8 mouse cellular contexts compared by ENCODE assay signal in the genomic region with DNA sequence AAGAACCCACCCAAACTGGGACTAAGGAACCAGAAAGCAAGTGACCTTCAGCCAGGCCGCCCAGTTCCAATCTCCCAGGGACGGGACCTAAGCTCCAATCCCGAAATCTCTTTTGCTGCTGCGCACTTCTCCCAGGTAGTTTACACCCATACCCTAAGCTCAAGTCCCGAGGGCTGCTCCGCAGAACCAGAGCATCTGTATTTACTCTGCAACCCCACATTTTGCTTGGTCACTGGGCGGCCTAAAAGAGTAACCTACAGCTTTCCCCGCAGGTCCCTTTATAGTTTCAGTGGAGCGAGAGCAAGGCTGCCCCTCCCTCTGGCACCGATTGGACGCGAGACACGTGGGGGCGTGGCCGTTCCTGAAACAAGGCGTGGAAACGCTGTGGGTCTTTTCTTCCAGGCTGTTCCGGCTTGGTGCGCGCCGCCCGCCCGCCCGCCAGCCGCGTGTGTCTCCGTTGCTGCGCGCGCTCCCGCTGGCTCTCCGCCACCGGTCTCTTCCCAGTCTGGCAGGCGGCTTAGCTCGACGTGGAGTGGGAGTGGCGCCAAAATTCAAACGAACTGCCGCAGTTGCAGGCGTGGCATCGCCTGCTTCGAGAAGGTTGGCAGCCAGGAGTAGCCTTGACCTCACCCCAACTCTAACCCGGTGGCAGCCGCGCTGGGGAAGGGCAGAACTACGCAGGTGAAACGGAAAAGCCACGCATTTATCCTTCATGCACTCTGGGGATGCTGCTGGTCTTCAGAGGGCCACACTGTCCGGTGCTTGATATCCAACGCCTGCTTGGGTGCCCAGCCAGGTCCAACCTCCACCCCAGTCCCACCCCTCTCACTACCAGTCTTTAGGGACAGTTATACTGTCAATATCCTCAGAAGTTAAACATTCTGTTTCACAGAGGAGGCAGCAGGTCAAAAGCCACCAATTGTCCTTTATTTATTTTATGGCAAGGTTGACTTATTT. TPM values are rescaled to one million over a fixed set of nuclear protein-coding genes. Genes with fewer than 3 reads are reported as not detected.
DNase-seq lines count a peak whose midpoint lies in the region; ATAC-seq lines count a peak whose summit lies in the region.
"Not testable (repeated sequence)": the region's sequence is repeated elsewhere in the genome, so short reads cannot be mapped to it uniquely, and the experiment has no call there.

No protein-coding gene starts in this region.

- not testable (repeated sequence) for H3K79me2 ChIP-seq in macrophage (ENCODE audit: inconsistent target)

- H3K27me3 ChIP-seq in hindbrain, embryonic 16.5 days (replicated peaks; ENCODE audit: control insufficient read depth, insufficient read depth, low read length): not testable (repeated sequence)

- WGBS in hindbrain, embryonic 16.5 days: under 1% methylated on average over 42 of the region's 50 CpGs
- WGBS in macrophage (ENCODE audit: missing documents): under 1% methylated on average over 29 of the region's 50 CpGs

- not testable (repeated sequence) for H3K9me3 ChIP-seq in hindbrain, embryonic 16.5 days (ENCODE audit: control insufficient read depth, low read length)

- H3K27ac ChIP-seq in hindbrain, embryonic 16.5 days (ENCODE audit: low read depth, low read length); macrophage: not testable (repeated sequence)

- peak overlapping the region; percentile 42 for H3K4me3 ChIP-seq in hindbrain, embryonic 16.5 days (ENCODE audit: low read length)
- peak overlapping the region; percentile 26 for H3K4me3 ChIP-seq in macrophage (ENCODE audit: inconsistent target)

- peak overlapping the region; percentile 50 for H3K9ac ChIP-seq in hindbrain, embryonic 16.5 days (ENCODE audit: low read depth, low read length)

- ATAC-seq in hindbrain, embryonic 16.5 days: peak; percentile 99

- H3K4me2 ChIP-seq in hindbrain, embryonic 16.5 days (ENCODE audit: low read length): peak overlapping the region; percentile 62

- peak; percentile 96 for DNase-seq in R1 (ENCODE audit: low read depth, low spot score)
- DNase-seq in cerebellum, postnatal 25 days: peak; percentile 99
- DNase-seq in gastrocnemius, adult 18-20 months (ENCODE audit: low spot score): peak; percentile 99
- DNase-seq in left cerebral cortex, adult 18-20 months (ENCODE audit: low spot score in 2 of 2): peak; percentile 98 to 99
- peak; percentile 99 for DNase-seq in right cerebral cortex, adult 18-20 months
- DNase-seq in urinary bladder, postnatal 10 days (ENCODE audit: low spot score): peak; percentile 97

- H3K4me1 ChIP-seq in hindbrain, embryonic 16.5 days (ENCODE audit: control insufficient read depth, insufficient read depth, low read depth, low read length): not testable (repeated sequence)

- H3K36me3 ChIP-seq in hindbrain, embryonic 16.5 days (ENCODE audit: control insufficient read depth, insufficient read depth, low read length); macrophage (ENCODE audit: inconsistent target): not testable (repeated sequence)

RNA-seq across cellular contexts. Expression of gene Trim43a, which starts 18.8 kb away (rescaled TPM):
- total RNA-seq in gastrocnemius, adult 18-20 months (2021): under 1 TPM; 0.12 to 0.30 TPM
- polyA plus RNA-seq in hindbrain, embryonic 16.5 days (2015; fragmentation: Nextera tagmentation; extraction: Ambion mirVana): 0.19 and 0.21 TPM in 2 replicates
- 1 to 10 TPM; 1.0 to 1.7 TPM for total RNA-seq in left cerebral cortex, adult 18-20 months (2021)
- not detected for total RNA-seq in macrophage (2018; cell fraction: chromatin; rRNA removed)
- total RNA-seq in macrophage (2018; cell fraction: cytosol; rRNA removed): not detected
- not detected for total RNA-seq in macrophage (2018; cell fraction: nucleus; rRNA removed)
- polyA plus RNA-seq in macrophage (2018): not detected in 3 replicates

RNA-seq across cellular contexts. Expression of gene Zfp949, which starts 51.7 kb away (rescaled TPM):
- total RNA-seq in gastrocnemius, adult 18-20 months (2021): 1 to 10 TPM; 8.4 to 9.5 TPM
- 21.4 TPM in 2 replicates for polyA plus RNA-seq in hindbrain, embryonic 16.5 days (2015; fragmentation: Nextera tagmentation; extraction: Ambion mirVana)
- 10 to 100 TPM; 23.6 to 27.4 TPM for total RNA-seq in left cerebral cortex, adult 18-20 months (2021)
- total RNA-seq in macrophage (2018; cell fraction: chromatin; rRNA removed): 10 to 100 TPM in 23 of 26 experiments, 1 to 10 TPM in 3; 9.8 to 56.9 (median 17.5) TPM
- 10 to 100 TPM in 1 of 26 experiments, 1 to 10 TPM in 25; 3.0 to 10.2 (median 7.4) TPM for total RNA-seq in macrophage (2018; cell fraction: cytosol; rRNA removed)
- total RNA-seq in macrophage (2018; cell fraction: nucleus; rRNA removed): 10 to 100 TPM in 20 of 26 experiments, 1 to 10 TPM in 6; 5.9 to 40.8 (median 14.6) TPM
- polyA plus RNA-seq in macrophage (2018): 3.5 to 7.6 TPM (median 7.1 TPM) in 3 replicates
